Mouse (Mus musculus) telencephalon, adult 2 months (tissue): ENCODE results near the gene Nhlrc2.

Experiments used
- DNase-seq: peaks from one replicate; pipeline ENCODE4 v3.0.0-alpha.2; 2011; ENCODE audit warnings: low read depth, low spot score

The Nhlrc2 gene

DNA sequence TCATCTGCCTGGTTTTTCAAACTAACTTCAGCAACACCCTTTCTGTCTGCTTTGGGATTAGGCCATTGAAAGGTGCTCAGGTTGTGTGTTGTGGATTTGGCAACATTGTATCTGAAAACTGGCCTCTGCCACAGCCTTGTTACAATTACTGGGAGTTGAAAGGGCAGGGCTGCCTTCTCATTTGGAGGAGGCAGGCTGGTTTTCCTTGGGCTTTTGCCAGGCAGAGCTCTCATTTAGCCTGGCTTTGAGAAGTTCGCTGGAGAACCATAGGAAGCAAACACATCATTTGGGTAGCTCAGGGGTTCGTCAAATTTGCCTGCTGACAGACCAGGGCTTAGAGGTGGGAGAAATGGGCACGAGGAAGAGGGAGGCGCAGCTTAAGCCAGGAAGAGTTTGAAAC lies 71.5 kb downstream of the Nhlrc2 start:
- DNase-seq: no peak

DNA sequence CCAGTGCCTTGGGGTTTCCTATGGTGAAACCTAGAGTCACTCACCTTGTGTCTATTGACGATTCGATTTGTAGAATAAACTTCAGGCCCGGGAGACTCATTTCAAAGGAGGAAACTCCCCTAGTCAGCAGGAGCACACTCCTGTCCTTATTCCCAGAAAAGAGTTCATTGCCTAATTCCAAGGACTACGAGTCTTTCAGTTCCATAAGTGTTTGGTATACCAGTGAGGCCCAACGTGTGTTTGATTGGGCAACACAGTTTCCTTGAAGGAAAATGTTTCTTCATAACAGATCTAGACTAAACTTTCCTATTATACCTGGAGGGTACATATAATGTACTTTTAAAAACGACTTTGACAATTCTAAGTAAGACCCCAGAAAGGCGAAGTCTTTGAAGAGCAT lies 73.8 kb downstream of the Nhlrc2 start:
- no peak for DNase-seq

DNA sequence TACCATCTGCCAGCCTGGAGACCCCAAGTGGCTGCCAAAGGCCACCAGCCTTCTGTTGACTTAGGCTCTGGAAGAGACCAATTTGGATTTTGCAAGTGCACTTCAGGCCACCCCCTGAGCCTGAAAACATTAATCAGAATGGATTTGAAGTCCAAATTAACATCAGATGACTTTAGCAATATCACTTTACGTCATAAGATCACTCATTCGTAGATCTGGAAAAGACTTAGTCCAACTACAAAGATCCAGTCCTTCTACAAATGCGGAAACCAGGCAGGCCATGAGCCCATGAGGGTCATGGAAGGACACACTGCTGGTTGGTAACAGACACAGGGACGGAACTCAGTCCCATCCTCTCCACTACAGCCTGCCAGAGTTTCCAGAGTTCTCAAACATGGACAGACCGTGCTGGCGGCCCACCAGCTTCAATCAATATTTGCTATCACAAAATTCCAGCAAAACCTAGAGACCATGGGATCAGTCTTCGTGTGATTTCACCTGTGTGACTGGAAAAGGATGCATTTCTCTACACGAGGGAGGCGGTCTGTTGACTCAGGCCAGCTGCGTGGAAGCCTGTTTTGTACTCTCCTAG lies 79.9 kb downstream of the Nhlrc2 start:
- DNase-seq: no peak

- no peak for DNase-seq
Measured at GRCm38 (mm10) chr19:56629647-56630046, 81.6 kb downstream of the Nhlrc2 start.

- no peak for DNase-seq
Measured at GRCm38 (mm10) chr19:56631017-56631416, 83.0 kb downstream of the Nhlrc2 start.

- no peak for DNase-seq
Measured at GRCm38 (mm10) chr19:56631451-56631901, 83.4 kb downstream of the Nhlrc2 start.

GRCm38 (mm10) chr19:56637035-56637683 lies 89.1 kb downstream of the Nhlrc2 start:
- no peak for DNase-seq

DNA sequence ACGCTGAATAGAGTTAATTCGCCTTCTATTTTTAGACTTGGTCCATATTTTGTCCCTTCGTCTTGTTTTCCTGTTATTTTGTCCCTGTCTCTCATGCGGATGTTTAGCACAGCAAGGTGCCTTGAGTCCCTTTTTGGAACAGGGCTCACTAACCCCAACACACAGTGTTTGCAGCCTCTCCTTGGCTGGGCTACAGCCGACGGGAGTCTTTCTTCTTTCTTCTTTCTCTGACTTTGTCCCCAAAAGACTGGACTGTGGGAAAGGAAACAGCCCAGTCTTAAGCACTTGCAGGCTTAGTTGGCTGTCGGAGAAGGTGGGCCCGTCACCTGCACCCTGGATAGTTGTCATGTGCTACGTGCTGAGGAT lies 89.6 kb downstream of the Nhlrc2 start:
- no peak for DNase-seq

GRCm38 (mm10) chr19:56647451-56648120 lies 99.5 kb downstream of the Nhlrc2 start:
- peak; percentile 81 for DNase-seq

DNA sequence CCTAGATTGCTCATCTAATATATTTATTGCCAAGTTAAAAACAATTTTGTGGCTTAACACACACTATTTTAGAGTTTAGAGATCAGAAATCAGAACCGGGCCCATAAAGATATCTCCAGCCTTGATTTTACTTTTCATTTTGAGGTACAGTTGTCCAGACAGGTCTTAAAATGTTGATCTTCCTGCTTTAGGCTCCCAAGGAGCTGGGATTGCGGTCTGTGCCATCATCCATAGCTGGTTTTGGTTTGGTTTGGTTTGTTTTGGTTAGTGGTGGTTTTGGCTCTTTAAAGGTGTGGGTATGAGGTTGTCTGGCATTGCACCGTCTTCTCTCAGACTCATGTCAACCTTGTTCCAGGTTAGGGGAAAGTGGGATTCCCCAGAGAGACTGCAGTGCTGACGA lies 103.2 kb downstream of the Nhlrc2 start:
- no peak for DNase-seq

DNA sequence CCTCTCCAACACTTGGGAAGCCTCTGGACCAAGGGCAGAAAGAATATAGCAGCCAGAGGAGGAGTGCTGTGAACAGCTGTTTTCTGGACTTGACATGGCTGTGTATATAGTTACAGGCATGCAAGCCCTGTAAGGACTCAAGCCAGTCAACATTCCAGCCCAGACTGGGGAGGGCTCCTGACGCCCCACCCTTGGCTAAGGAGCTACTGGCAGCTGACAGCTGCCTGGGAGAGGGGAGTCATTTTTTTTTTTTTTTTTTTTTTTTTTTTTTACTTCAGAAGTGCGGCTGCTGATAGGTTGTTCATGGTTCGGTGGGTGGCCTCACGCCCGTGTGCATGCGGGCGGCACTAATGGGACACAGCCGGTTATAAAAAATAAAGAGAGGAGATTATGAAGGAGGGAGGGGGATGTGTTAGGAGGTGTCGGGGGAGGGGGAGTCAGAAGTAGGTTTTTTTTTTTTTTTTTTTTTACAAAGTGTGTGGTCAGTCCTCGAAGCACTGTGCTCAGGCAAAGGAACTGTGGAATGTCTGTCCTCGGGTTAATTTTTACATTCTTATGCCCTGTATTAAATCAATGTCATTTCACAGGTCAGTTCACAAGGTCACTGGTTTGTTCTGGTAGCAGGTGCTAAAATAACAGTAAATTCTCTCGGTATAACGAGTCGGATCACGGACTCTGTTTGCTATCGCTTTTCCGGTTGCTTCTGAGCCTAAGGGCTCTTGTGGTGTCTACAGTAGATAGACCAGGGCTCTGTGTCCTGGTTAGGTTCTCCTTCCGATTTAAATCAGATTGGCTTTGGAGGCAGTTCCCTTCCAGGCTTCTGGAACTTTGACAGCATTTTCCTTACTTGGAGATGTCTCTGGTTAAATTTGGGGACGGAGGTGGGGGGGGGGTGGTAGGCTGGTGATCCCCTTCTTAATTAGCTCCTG lies 104.2 kb downstream of the Nhlrc2 start:
- DNase-seq: no peak
